Mouse (Mus musculus): Measurements from ENCODE around the gene Golga2. TPM values are rescaled to one million over a fixed set of nuclear protein-coding genes. Genes with fewer than 3 reads are reported as not detected.

Gene Golga2
- polyA plus RNA-seq, 1 experiment: 60.1 TPM

DNA sequence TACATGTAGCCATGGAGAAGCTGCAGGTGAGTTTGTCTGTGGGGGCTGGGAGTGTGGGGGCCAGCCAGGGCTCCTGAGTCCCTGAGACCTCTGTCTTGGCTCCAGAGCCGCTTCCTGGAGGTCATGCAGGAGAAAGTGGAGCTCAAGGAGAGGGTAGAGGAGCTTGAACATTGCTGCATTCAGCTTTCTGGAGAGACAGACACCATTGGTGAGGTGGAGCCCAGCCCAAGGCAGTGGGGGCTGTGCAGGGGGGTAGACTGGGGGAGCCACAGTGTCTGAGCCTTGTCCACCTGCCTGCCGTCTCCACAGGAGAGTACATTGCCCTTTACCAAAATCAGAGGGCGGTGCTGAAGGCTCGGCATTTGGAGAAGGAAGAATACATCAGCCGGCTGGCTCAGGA lies 18.5 kb downstream of the Golga2 start:
- Histone ChIP-seq H3K4me3 (ENCODE audit: insufficient read depth, low read length) (no peak overlapping the region), H3K27ac (ENCODE audit: insufficient read depth, low read length) (no peak overlapping the region), H3K4me1 (ENCODE audit: control insufficient read depth, insufficient read depth, low read length) (no peaks in the 10 kb centered on the region)
- no peak for TF ChIP-seq CTCF (IDR thresholded peaks at IDR 0.05; ENCODE audit: extremely low read depth, insufficient read depth, low read length)
- no peak for TF ChIP-seq POLR2A (IDR thresholded peaks at IDR 0.05; ENCODE audit: extremely low read depth, insufficient read depth, low read length)

DNA sequence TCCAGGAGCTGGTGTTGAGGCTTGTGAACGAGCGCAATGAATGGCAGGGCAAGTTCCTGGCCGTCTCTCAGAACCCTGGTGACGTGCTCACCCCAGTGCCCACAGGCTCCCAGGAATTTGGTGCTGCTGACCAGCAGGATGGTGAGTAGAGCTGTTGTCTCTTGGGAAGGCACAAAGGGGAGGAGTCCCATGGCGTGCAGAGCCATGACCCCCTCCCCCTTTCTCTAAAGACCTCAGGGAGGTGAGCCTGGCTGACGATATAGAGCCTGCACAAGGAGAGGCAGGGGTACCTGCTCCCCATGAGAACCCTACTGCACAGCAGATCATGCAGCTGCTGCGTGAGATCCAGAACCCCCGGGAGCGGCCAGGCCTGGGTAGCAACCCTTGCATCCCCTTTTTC lies 19.0 kb downstream of the Golga2 start:
- H3K4me1 ChIP-seq (ENCODE audit: control insufficient read depth, insufficient read depth, low read length): no peaks in the 10 kb centered on the region
- H3K27ac ChIP-seq (ENCODE audit: insufficient read depth, low read length): no peak overlapping the region
- no peak overlapping the region for H3K4me3 ChIP-seq (ENCODE audit: insufficient read depth, low read length)
- TF ChIP-seq POLR2A (IDR thresholded peaks at IDR 0.05; ENCODE audit: extremely low read depth, insufficient read depth, low read length) (no peak), CTCF (IDR thresholded peaks at IDR 0.05; ENCODE audit: extremely low read depth, insufficient read depth, low read length) (no peak)

DNA sequence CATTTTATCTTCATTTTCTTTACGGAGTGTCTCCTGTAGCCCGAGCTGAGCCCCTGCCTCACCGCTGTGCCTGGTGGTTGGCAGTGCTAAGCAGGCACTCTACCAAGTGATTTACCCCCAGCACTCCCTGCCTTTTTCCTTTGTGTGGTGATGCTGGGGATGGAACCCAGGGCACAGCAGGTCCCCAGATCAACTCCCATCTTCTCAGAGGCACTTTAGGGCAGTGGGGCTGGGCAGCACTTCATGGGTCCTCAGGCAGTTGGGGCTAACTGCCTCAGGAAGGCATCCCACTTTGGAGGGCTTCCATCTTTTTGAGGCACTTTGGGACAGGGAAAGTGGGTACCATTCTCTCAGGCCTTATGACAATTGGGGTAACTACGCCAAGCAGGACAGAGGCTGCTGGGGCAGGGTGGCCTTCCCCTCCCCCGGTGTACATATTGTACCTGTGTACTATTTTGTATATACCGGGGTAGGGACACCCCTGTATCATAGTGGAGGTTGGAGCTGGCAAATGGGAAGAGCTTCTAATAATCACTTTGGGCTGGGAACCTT lies 20.1 kb downstream of the Golga2 start:
- TF ChIP-seq POLR2A (IDR thresholded peaks at IDR 0.05; ENCODE audit: extremely low read depth, insufficient read depth, low read length) (no peak; the same call in 1 of the 2 replicates), CTCF (IDR thresholded peaks at IDR 0.05; ENCODE audit: extremely low read depth, insufficient read depth, low read length) (no peak)
- no peak overlapping the region for H3K27ac ChIP-seq (ENCODE audit: insufficient read depth, low read length)

DNA sequence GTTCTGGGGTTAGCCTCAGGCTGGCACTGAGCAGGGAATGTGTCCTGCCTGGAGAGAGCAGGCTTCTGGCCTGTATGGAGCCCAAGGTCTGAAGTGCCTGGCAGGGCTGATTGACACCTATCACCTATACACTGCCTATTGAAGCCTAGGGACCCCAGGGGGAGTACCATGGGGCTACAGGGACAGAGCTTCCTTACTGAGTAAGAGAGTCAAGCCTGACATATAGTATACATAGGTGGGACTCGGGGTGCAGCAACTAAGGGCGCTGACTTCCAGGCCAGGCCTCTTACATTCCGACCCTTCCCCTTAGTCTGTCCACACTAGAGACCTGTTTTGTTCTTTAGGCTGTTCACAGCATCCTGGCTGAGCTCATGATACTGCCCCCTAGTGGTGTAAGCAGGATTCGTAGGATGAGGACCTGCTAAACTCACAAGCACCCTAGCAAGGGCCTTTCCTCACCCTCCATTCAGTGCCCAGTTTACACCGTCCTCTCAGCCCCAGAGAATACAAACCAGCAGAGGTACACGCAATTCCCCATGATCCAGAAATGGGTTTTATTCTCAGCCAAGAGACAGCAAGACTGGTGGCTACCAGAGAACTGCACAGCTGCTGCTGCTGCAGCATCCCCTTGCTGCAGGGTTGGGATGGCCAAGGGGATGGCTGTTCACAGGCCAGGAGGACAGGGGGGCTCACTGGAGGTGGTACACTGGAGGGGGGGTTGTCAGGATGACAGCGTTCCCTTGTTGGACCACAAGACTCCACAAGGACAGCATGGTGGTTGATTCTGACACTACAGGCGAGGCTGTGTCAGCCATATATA lies 21.0 kb downstream of the Golga2 start:
- peak; percentile 88 for TF ChIP-seq CTCF (IDR thresholded peaks at IDR 0.05; ENCODE audit: extremely low read depth, insufficient read depth, low read length)
- peak; percentile 15; the same call in 1 of the 2 replicates for TF ChIP-seq POLR2A (IDR thresholded peaks at IDR 0.05; ENCODE audit: extremely low read depth, insufficient read depth, low read length)
- Histone ChIP-seq H3K4me1 (ENCODE audit: control insufficient read depth, insufficient read depth, low read length) (peaks cover 2% of the 10 kb centered on the region; the same call in 1 of the 2 replicates), H3K4me3 (ENCODE audit: insufficient read depth, low read length) (no peak overlapping the region), H3K27ac (ENCODE audit: insufficient read depth, low read length) (no peak overlapping the region)

More for the DNA sequence above, 20.1 kb downstream of the Golga2 start:
- Histone ChIP-seq H3K4me3 (ENCODE audit: insufficient read depth, low read length) (no peak overlapping the region), H3K4me1 (ENCODE audit: control insufficient read depth, insufficient read depth, low read length) (peaks cover 2% of the 10 kb centered on the region; the same call in 1 of the 2 replicates)

DNA sequence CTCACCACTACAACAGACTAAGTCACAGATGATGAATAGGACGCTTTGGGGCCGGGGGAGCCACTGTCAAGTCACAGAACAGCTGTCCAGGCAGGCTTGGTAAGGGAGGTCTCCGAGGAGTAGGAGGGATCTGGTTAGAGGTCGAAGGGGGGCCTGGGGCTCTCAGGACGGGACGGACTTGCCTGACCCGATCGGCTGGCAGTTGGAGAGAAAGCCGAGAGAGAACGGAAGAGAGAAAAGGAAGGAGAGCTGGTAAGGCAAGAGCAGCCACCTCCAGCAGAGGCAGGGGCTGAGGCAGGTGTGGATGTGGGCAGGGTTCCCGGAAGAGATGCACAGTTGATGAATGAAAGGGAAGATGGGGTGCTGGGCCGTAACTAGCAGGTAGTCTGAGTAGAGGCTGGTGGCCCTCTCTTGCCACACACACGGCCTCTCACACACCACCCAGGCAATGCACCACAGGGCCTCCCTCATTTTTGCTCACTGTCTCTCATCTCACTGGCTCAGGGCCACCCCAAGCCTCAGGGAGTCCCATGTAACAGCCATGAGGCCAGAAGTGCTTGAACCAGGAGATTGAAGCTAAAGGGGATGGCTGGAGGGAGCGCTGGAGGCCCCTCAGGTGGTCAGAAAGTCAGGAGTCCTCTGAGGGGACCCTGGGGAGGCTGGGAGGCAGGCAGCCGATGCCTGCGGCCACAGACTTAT lies 21.8 kb downstream of the Golga2 start:
- TF ChIP-seq POLR2A (IDR thresholded peaks at IDR 0.05; ENCODE audit: extremely low read depth, insufficient read depth, low read length): peak; percentile 41; the same call in 1 of the 2 replicates
- no peak for TF ChIP-seq CTCF (IDR thresholded peaks at IDR 0.05; ENCODE audit: extremely low read depth, insufficient read depth, low read length)
- H3K4me3 ChIP-seq (ENCODE audit: insufficient read depth, low read length): no peak overlapping the region
- H3K27ac ChIP-seq (ENCODE audit: insufficient read depth, low read length): no peak overlapping the region
- H3K4me1 ChIP-seq (ENCODE audit: control insufficient read depth, insufficient read depth, low read length): peaks cover 2% of the 10 kb centered on the region; the same call in 1 of the 2 replicates

DNA sequence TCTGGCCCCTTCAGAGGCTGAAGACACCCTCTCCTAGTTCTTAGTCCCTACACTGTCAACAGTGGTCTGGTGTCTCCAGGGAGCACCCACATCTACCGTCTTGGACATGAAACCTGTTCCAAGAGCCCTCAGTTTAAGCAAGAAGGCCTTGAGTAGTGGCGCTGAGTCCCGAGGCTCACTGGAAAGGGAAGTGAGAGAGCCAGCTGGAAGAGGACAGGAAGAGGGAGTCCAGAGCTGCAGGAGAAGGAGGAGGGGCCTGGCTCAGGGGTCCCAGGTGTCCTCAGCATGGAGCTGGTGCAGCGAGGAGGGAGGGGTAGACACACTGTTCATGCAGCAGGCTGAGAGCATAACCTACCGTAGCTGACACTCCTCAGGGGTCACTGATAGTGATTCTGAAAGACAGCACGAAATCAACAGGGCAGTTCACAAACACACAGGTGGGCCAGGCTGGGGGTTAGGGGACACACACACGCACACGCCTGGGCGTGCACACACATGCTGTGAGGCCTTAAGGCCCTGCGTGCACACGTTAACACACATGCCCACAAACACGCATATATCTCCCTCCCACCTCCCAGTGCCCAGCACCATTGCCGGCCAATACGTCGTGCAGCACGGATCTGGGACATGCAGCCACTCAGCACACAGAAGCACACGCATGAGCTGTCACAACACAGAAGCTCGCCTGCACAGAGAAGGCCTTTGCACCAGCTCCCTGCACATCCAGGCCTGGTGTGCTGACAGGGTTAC lies 23.1 kb downstream of the Golga2 start:
- Histone ChIP-seq H3K4me3 (ENCODE audit: insufficient read depth, low read length) (no peak overlapping the region), H3K4me1 (ENCODE audit: control insufficient read depth, insufficient read depth, low read length) (peaks cover 2% of the 10 kb centered on the region; the same call in 1 of the 2 replicates), H3K27ac (ENCODE audit: insufficient read depth, low read length) (no peak overlapping the region)
- TF ChIP-seq POLR2A (IDR thresholded peaks at IDR 0.05; ENCODE audit: extremely low read depth, insufficient read depth, low read length): no peak
- no peak for TF ChIP-seq CTCF (IDR thresholded peaks at IDR 0.05; ENCODE audit: extremely low read depth, insufficient read depth, low read length)

DNA sequence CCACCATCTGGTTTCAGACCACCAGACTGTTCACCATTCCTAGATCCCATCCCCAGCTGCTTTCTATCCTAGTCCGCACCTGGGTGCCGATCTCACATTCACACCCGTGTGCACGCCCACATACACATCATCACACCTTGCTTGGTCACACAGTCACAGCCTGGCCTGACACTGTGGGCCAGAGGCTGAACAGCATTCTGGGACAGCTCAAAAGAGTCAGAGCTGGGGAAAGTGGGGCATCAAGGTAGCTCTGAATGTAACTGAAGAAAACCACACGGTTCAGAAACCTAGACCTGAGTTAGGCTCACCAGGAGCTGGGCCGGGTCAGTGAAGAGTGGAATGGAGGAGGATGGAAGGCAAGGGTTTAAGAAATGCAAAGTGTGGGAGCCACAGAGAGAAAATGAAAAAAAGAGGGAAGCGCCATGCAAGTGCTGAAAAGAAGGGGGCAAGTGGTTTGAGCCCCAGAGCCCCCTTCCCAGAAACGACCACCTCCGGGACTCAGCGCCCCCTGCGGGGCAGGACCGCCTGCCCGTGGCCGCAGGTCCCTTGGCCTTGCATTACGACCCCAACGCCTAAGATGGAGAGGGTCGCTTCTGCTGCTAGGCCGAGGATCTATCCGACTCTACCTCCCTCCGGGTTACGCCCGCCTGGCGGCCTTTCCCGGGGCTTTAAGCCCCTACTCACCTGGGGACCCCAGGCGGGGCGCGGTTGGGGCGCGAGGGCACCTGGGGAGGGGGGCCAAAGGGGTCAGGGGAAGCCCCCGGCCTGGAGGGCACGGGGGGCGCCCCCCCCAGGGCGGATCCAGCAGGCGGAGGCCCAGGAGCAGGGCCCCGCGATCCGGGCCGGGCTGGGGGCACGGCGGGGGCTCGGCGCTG lies 24.5 kb downstream of the Golga2 start:
- Histone ChIP-seq H3K4me3 (ENCODE audit: insufficient read depth, low read length) (no peak overlapping the region), H3K27ac (ENCODE audit: insufficient read depth, low read length) (peak overlapping the region; percentile 0; the same call in 1 of the 2 replicates), H3K4me1 (ENCODE audit: control insufficient read depth, insufficient read depth, low read length) (peaks cover 2% of the 10 kb centered on the region; the same call in 1 of the 2 replicates)
- TF ChIP-seq POLR2A (IDR thresholded peaks at IDR 0.05; ENCODE audit: extremely low read depth, insufficient read depth, low read length) (no peak), CTCF (IDR thresholded peaks at IDR 0.05; ENCODE audit: extremely low read depth, insufficient read depth, low read length) (no peak)

DNA sequence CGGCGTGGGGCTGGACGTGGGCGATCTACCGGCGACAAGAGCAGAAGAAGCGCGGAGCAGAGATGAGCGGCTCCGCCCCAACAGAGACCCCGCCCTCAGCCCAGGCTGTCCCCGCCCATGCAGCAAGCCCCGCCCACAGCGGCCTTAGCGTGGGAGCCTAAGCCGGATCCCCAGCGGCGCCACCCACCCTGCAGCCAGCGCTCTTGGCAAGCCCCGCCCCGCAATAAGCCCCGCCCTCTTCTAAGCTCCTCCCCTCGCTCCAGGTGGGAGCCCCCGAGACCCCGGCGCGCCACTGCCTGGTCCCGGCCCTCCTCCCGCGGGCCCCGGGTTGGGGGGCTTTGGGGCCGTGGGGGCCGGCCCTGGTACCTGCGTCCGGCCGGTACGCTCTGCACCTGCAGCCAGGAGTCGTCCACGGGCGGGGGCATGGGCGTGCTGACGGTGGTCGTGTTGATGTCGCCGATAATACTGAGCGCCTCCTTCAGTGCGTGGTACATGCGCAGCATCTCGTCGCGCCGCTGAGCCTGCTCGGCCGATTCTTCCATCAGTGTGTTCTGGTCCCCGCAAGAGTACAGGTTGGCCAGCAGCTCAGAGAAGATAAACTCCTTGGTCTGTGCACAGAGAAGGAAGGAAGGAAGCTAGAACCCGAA lies 25.3 kb downstream of the Golga2 start:
- Histone ChIP-seq H3K27ac (ENCODE audit: insufficient read depth, low read length) (0 out of 2 replicates have a peak overlapping the region, but pooled peaks have one; percentile 14), H3K4me1 (ENCODE audit: control insufficient read depth, insufficient read depth, low read length) (peaks cover 3% of the 10 kb centered on the region), H3K4me3 (ENCODE audit: insufficient read depth, low read length) (no peak overlapping the region)
- TF ChIP-seq CTCF (IDR thresholded peaks at IDR 0.05; ENCODE audit: extremely low read depth, insufficient read depth, low read length): no peak
- no peak for TF ChIP-seq POLR2A (IDR thresholded peaks at IDR 0.05; ENCODE audit: extremely low read depth, insufficient read depth, low read length)

All from cortical plate, adult 2 months (tissue).